Mouse (Mus musculus) lung, embryonic 14.5 days (tissue): ENCODE results near the gene Etnk2. TPM values are rescaled to one million over a fixed set of nuclear protein-coding genes. Genes with fewer than 3 reads are reported as not detected.

Experiments
- ATAC-seq: fragments of 200-750 bp; cut with Nextera tagmentation; 2 replicates; pipeline ENCODE4 v1.8.0; 2017; ENCODE audit warnings: mild to moderate bottlenecking, moderate TSS enrichment, moderate library complexity; ENCODE audit not compliant: insufficient read depth
- DNase-seq: peaks from one replicate; pipeline ENCODE4 v3.0.0-alpha.2; 2015
- H3K27ac ChIP-seq: fragments of 300-500 bp; sonication (generic); 2 replicates; pipeline ENCODE4 v1.5.1; 2014; ENCODE audit warnings: low read depth, mild to moderate bottlenecking, moderate library complexity
- H3K27me3 ChIP-seq: fragments of 300-500 bp; sonication (generic); 2 replicates; pipeline ENCODE4 v1.6.1; 2014; ENCODE audit warnings: low read length, control low read depth; ENCODE audit not compliant: insufficient read depth
- H3K36me3 ChIP-seq: fragments of 300-500 bp; sonication (generic); 2 replicates; pipeline ENCODE4 v1.6.1; 2014; ENCODE audit warnings: control low read depth; ENCODE audit not compliant: insufficient read depth
- H3K4me1 ChIP-seq: fragments of 300-500 bp; sonication (generic); 2 replicates; pipeline ENCODE4 v1.6.1; 2014; ENCODE audit warnings: antibody characterized with exemption, control low read depth; ENCODE audit not compliant: insufficient read depth
- H3K4me2 ChIP-seq: fragments of 300-500 bp; sonication (generic); 2 replicates; pipeline ENCODE4 v1.6.1; 2014; ENCODE audit warnings: mild to moderate bottlenecking
- H3K4me3 ChIP-seq: fragments of 300-500 bp; sonication (generic); 2 replicates; pipeline ENCODE4 v1.5.1; 2014; ENCODE audit warnings: low read depth, low read length
- H3K9ac ChIP-seq: fragments of 300-500 bp; sonication (generic); 2 replicates; pipeline ENCODE4 v1.6.1; 2014
- H3K9me3 ChIP-seq: fragments of 300-500 bp; sonication (generic); 2 replicates; pipeline ENCODE4 v1.6.1; 2016; ENCODE audit warnings: low read depth, low read length, control low read depth
- CTCF ChIP-seq: IDR thresholded peaks from 2 replicates; pipeline ENCODE4 v1.5.1; 2016; ENCODE audit warnings: antibody characterized with exemption, low read depth
- WGBS: fragments of 180-500 bp; shearing (Covaris S2); extraction: QIAGEN DNeasy Blood & Tissue Kit; methylation state at CpG from one replicate; pipeline ENCODE4 v1.1.7; 2014; 5-methylcytosine and 5-hydroxymethylcytosine counted together
- polyA plus RNA-seq: library from polyadenylated mRNA; unstranded; fragments of >200 nt; fragmentation: Nextera tagmentation; extraction: Ambion mirVana; gene quantifications from 2 replicates; pipeline ENCODE4 v1.2.1, GENCODE M21; 2014

Etnk2 gene
- polyA plus RNA-seq, 1 experiment from 2014 or later: 3.7 TPM

DNA sequence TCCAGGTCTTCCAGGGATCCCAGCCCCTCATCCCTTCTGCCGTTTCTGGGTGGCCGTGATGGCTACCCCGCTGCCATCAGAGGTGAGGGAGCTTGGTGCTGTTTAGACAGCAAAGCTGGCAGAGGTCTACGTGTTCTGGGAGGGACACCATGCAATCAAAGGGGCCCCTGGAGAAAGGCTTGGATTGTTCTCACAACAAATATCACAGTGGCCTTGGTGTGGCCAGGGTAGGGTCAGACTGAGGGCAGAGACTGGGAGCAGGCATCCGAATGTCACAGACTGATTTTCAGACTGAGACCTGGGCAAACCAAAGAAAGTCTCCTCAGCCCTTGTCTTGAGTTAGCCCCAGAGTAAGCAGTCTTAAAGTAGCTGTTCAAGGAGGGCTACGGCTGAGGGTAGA is 8.1 kb downstream of the Etnk2 start:
- no peak for DNase-seq

DNA sequence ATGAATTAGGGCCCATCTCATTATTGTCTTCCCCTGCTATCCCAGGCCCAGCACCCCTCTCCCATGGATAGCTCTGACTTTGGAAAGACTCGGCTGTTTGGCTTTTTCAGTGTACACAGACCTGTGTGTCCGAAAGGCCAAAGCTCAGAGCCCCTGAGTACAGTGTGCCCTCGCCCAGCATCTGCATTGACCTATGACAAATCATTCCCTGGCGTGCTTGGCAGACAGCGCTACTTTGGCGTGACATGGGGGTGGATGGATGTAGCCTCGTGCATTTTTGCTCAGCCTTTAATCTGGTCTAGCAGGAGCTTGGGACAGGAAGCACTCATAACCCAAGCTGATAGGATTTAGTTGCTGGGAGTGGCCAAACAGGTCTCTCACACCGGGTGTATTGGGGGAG is 8.7 kb downstream of the Etnk2 start:
- WGBS: 44% methylated on average over 8 of the region's 8 CpGs

More for the DNA sequence above, 8.1 kb downstream of the Etnk2 start:
- Histone ChIP-seq H3K9ac (no peak overlapping the region), H3K4me1 (0 out of 2 replicates have a peak, but pooled peaks cover 5% of the 10 kb centered on the region), H3K9me3 (no peaks in the 10 kb centered on the region), H3K4me2 (no peak overlapping the region), H3K27me3 (no peaks in the 10 kb centered on the region), H3K27ac (no peak overlapping the region), H3K4me3 (no peak overlapping the region), H3K36me3 (no peaks in the 10 kb centered on the region)
- no peak for ATAC-seq
- 73% methylated on average over 6 of the region's 6 CpGs for WGBS
- no peak for TF ChIP-seq CTCF

DNA sequence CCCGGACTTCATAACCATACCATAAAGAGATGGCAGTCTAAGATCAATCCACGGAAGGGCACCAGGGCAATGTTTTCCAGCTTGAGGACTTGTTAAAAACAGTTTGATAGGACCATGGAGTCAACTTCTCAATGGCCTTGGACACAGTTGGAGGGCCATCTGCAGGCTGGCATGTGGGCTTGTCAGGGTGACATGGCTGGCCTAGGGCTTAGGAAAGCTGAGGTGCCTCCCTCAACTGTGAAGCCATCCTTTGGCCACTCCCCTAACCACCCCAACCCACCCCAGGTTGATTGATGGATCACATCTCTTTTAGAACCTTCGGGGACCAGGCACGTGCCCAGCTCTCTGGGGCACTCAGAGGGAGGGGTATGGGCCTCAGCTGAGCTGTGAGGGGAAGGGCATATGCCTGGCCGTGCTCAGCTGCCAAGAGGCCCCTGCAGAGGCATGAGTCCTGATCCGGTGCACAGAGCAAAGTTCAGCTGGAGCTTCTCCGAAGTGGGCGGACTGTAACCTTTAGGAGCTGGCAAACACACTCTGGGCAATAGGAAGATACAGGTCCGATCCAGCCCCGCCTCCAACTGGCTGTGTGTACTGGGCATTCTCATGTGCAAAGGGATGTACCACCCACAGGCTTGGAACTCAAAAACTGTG is 12.4 kb downstream of the Etnk2 start:
- ATAC-seq (no peak), DNase-seq (no peak)
- Histone ChIP-seq H3K4me1 (no peaks in the 10 kb centered on the region), H3K27me3 (no peaks in the 10 kb centered on the region), H3K9me3 (no peaks in the 10 kb centered on the region), H3K4me3 (no peak overlapping the region), H3K9ac (no peak overlapping the region), H3K4me2 (no peak overlapping the region), H3K27ac (no peak overlapping the region), H3K36me3 (no peaks in the 10 kb centered on the region)
- WGBS: 56% methylated on average over 10 of the region's 10 CpGs
- no peak for TF ChIP-seq CTCF

More for the DNA sequence above, 8.7 kb downstream of the Etnk2 start:
- no peak overlapping the region for H3K9ac ChIP-seq
- ATAC-seq (no peak), DNase-seq (no peak)
- H3K27ac ChIP-seq: no peak overlapping the region
- no peak overlapping the region for H3K4me3 ChIP-seq
- H3K4me1 ChIP-seq: 0 out of 2 replicates have a peak, but pooled peaks cover 5% of the 10 kb centered on the region
- H3K4me2 ChIP-seq: no peak overlapping the region
- no peaks in the 10 kb centered on the region for H3K9me3 ChIP-seq
- no peaks in the 10 kb centered on the region for H3K27me3 ChIP-seq
- TF ChIP-seq CTCF: no peak
- H3K36me3 ChIP-seq: no peaks in the 10 kb centered on the region

DNA sequence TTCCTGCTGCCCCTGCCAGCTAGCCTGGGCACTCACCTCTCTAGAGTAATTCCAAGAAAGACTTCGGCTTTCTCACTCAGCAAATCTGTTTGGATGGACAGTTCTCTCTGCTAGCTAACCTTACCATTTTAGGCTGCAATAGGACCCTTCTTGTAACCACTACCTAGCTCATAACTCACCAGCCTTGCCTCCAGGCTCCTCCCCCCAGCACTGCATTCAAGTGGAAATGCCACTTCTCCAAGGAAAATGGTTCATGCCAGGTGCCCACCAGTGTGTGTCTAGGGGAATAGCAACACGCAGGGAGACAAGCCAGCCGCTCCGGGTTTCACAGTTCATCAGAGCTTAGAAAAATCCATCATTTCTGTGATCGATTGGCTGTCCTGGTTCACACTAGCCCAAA is 14.2 kb downstream of the Etnk2 start:
- Histone ChIP-seq H3K36me3 (no peaks in the 10 kb centered on the region), H3K4me2 (no peak overlapping the region), H3K4me1 (no peaks in the 10 kb centered on the region), H3K27me3 (no peaks in the 10 kb centered on the region), H3K4me3 (no peak overlapping the region), H3K27ac (no peak overlapping the region), H3K9ac (no peak overlapping the region), H3K9me3 (no peaks in the 10 kb centered on the region)
- no peak for TF ChIP-seq CTCF
- DNase-seq (no peak), ATAC-seq (no peak)
- 90% methylated on average over 5 of the region's 5 CpGs for WGBS

DNA sequence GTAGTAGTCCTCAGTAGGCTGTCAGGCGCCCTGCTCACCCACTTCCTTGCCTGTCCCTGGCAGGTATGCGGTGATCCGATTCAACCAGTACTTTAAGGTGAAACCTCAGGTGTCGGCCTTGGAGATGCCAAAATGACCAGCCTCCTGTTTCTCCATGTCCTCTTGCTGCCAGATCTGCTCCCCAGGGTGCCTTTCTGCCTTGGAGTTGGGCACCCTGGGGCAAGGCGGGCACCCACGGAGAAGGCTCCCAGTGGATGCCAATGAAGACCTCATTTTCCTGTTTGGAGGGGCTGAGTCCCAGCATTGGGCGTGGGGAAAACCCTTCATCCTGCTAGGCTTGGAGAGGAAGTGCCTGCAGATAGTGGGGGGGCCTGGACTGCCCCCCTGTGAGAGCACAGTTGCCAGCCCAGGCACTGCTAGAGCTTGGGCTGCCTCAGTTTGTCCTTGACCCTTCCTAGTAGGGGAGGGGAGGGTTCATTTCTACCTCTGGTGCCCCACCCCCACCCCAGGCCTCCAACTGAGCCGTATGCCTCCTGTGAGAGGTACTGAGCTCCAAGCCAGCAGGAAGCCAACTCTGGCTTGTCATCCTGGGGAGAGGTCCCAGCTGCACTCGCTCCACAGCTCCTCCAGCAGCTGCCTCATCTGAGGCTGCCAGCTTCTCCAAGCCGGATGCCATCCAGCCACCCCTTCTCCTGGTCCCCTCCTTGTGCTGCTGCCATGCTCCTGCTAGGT is 16.0 kb downstream of the Etnk2 start:
- no peak overlapping the region for H3K27ac ChIP-seq
- WGBS: 57% methylated on average over 10 of the region's 10 CpGs
- DNase-seq: peak; percentile 31

DNA sequence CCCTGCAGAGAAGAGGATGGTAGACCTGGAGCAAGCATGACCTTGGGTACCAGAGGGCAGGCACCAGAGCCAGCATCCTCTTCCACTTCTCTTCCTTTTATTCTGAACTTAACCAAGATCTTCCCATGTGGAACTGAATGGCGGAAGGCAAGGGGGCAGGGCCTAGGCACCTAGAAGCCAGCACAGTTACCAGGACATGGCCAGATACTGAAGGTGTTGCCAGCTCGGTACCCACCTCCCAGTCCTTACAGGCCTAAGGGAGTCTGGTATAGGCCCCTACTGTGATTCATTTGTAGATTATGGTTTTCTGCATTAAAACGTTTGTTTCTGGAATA is 16.6 kb downstream of the Etnk2 start:
- H3K4me2 ChIP-seq: no peak overlapping the region
- H3K4me3 ChIP-seq: no peak overlapping the region
- no peak overlapping the region for H3K27ac ChIP-seq
- 82% methylated on average over 3 of the region's 3 CpGs for WGBS
- no peak for TF ChIP-seq CTCF
- H3K9ac ChIP-seq: no peak overlapping the region
- no peaks in the 10 kb centered on the region for H3K9me3 ChIP-seq
- H3K36me3 ChIP-seq: peaks cover 8% of the 10 kb centered on the region; the same call in 1 of the 2 replicates
- DNase-seq (no peak), ATAC-seq (no peak)
- no peaks in the 10 kb centered on the region for H3K4me1 ChIP-seq
- no peaks in the 10 kb centered on the region for H3K27me3 ChIP-seq

More for the DNA sequence above, 16.0 kb downstream of the Etnk2 start:
- no peak for ATAC-seq
- Histone ChIP-seq H3K36me3 (peaks cover 4% of the 10 kb centered on the region; the same call in 1 of the 2 replicates), H3K4me1 (no peaks in the 10 kb centered on the region), H3K4me2 (no peak overlapping the region), H3K9ac (no peak overlapping the region), H3K4me3 (no peak overlapping the region), H3K27me3 (no peaks in the 10 kb centered on the region), H3K9me3 (no peaks in the 10 kb centered on the region)
- TF ChIP-seq CTCF: no peak

DNA sequence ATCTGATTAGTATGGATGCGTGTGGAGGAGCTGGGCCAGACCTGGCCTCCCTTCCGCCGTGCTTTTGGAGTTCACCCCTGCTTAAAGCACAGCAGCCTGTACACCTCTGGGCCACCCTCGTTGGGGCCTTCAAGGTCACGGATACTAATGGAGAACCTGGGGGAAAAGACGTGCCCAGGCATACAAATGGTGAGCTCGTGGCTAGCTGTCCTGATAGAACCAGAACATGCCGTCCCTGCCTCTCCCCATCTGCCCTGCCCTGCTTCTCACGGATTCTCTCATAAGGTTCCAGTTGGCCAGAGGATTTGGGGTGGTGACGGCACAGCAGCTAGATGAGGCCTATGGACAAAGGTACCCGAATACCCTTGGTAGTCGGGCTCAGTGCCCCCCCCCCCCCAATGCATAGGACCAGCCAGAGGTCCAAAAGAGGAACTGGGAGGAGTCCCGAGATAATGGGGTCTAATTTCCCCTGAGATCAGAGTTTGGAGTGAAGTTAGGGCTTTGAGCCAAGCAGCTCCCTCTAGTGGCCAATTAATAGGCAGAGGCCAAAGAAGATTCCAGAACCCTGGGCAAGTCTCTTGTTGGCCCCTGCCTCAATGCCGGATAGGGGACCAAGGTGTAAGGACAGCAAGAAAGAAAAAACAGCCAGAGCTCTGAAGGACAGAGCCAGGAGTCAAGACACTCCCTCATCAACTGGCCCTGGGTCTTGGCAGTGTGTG is 17.1 kb downstream of the Etnk2 start:
- Histone ChIP-seq H3K4me1 (no peaks in the 10 kb centered on the region), H3K36me3 (peaks cover 11% of the 10 kb centered on the region; the same call in 1 of the 2 replicates), H3K4me3 (no peak overlapping the region), H3K9me3 (no peaks in the 10 kb centered on the region), H3K27ac (no peak overlapping the region), H3K9ac (no peak overlapping the region), H3K4me2 (no peak overlapping the region), H3K27me3 (no peaks in the 10 kb centered on the region)
- peak; percentile 76 for TF ChIP-seq CTCF
- ATAC-seq (no peak; the same call in 1 of the 2 replicates), DNase-seq (peak; percentile 81)
- WGBS: 64% methylated on average over 14 of the region's 14 CpGs
